Mouse (Mus musculus): ENCODE measurements around the gene Cdkal1.
A peak's percentile ranks its signal among the peaks of the same experiment; 100 is the strongest.

DNA sequence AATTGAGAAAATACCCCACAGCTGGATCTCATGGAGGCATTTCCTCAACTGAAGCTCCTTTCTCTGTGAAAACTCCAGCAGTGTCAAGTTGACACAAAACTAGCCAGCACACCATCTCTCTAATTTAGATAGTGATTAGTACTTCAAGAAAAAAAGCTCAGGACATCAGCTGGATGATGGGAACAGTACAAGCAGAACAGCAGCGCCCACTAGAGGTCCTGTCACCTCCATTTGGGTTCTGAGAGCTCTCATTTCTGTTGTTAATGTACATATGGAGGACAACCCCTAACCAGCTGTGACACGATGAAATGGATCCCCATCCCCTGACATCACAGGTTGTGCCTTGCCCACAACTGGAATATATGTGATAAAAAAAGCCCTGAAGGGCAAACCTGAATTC is 354.3 kb downstream of the Cdkal1 start:
- TF ChIP-seq CTCF (conservative IDR thresholded peaks at IDR 0.05; ENCODE audit: low read length) (peak; percentile 31; the same call in 1 of the 2 replicates), POU5F1 (IDR thresholded peaks at IDR 0.05; ENCODE audit: borderline replicate concordance, low read length) (no peak), NANOG (IDR thresholded peaks at IDR 0.05; ENCODE audit: borderline replicate concordance, low read length) (no peak)

Measured in E14TG2a.4 (cell line).